Mouse (Mus musculus): Measurements from ENCODE around the gene Wdr20. TPM values are rescaled to one million over a fixed set of nuclear protein-coding genes. Genes with fewer than 3 reads are reported as not detected.

Wdr20 gene
- polyA plus RNA-seq, 1 experiment: 31.7 TPM

DNA sequence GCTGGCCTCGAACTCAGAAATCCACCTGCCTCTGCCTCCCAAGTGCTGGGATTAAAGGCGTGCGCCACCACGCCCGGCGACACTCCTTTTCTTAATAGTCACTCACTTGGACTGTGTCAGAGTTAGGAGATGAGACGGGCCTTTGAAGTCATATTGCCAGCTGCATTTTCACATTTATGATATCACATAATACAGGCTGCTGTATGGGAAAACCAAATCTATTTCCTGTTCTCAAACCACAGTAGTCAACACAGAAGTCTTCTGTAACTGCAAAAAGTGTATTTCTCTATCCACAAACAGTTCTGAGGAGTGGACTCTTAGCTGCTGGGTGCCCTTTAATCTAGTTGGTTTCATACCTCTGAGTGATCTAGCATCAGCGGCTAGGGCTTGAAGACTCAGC, 21.2 kb downstream of the Wdr20 start:
- peaks cover 20% of the 10 kb centered on the region for H3K4me1 ChIP-seq (replicated peaks; ENCODE audit: control insufficient read depth, insufficient read depth, low read length)
- TF ChIP-seq CTCF (IDR thresholded peaks at IDR 0.05; ENCODE audit: borderline replicate concordance, control insufficient read depth, extremely low read depth, insufficient read depth, low read length, poor library complexity) (no peak), POLR2A (IDR thresholded peaks at IDR 0.05; ENCODE audit: control insufficient read depth, extremely low read depth, insufficient read depth, low read length, poor library complexity) (no peak)
- peaks cover 6% of the 10 kb centered on the region for H3K36me3 ChIP-seq (ENCODE audit: control insufficient read depth, insufficient read depth, low read length)
- H3K27ac ChIP-seq (ENCODE audit: control insufficient read depth, insufficient read depth, low read length): peak overlapping the region; percentile 92
- no peak overlapping the region for H3K4me3 ChIP-seq (ENCODE audit: control insufficient read depth, insufficient read depth, low read length)
- H3K27me3 ChIP-seq (ENCODE audit: control insufficient read depth, insufficient read depth, low read length): no peaks in the 10 kb centered on the region
- WGBS: 6% methylated on average over 8 of the region's 8 CpGs
- DNase-seq: no peak

GRCm38 (mm10) chr12:110762321-110762720, 24.6 kb downstream of the Wdr20 start:
- Histone ChIP-seq H3K36me3 (ENCODE audit: control insufficient read depth, insufficient read depth, low read length) (no peaks in the 10 kb centered on the region), H3K4me3 (ENCODE audit: control insufficient read depth, insufficient read depth, low read length) (no peak overlapping the region), H3K27me3 (ENCODE audit: control insufficient read depth, insufficient read depth, low read length) (no peaks in the 10 kb centered on the region), H3K4me1 (replicated peaks; ENCODE audit: control insufficient read depth, insufficient read depth, low read length) (peaks cover 28% of the 10 kb centered on the region), H3K27ac (ENCODE audit: control insufficient read depth, insufficient read depth, low read length) (no peak overlapping the region)
- no peak for DNase-seq
- no peak for TF ChIP-seq POLR2A (IDR thresholded peaks at IDR 0.05; ENCODE audit: control insufficient read depth, extremely low read depth, insufficient read depth, low read length, poor library complexity)
- no peak for TF ChIP-seq CTCF (IDR thresholded peaks at IDR 0.05; ENCODE audit: borderline replicate concordance, control insufficient read depth, extremely low read depth, insufficient read depth, low read length, poor library complexity)
- 84% methylated on average over 2 of the region's 2 CpGs for WGBS

DNA sequence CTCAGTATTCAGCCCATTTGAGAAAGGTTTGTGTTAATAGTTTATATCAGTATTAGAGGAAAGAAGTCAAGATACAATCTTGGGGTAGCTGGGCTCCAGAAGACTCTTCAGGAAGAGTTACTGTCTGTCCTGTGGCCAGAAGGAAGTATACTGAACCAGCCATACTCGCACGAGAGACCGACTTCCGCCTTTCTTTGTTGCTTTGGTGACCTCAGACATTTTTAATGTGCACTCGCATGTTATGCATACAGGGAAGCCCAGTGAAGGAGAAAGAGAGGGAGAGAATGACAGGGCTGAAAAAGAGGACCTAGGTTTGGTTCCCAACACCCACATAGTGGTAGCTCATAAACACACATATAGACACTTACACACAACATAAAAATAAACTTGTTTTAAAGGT, 26.8 kb downstream of the Wdr20 start:
- H3K4me3 ChIP-seq (ENCODE audit: control insufficient read depth, insufficient read depth, low read length): no peak overlapping the region
- H3K27ac ChIP-seq (ENCODE audit: control insufficient read depth, insufficient read depth, low read length): no peak overlapping the region
- H3K36me3 ChIP-seq (ENCODE audit: control insufficient read depth, insufficient read depth, low read length): no peaks in the 10 kb centered on the region
- TF ChIP-seq CTCF (IDR thresholded peaks at IDR 0.05; ENCODE audit: borderline replicate concordance, control insufficient read depth, extremely low read depth, insufficient read depth, low read length, poor library complexity): no peak
- TF ChIP-seq POLR2A (IDR thresholded peaks at IDR 0.05; ENCODE audit: control insufficient read depth, extremely low read depth, insufficient read depth, low read length, poor library complexity): no peak
- H3K27me3 ChIP-seq (ENCODE audit: control insufficient read depth, insufficient read depth, low read length): no peaks in the 10 kb centered on the region
- DNase-seq: no peak
- 13% methylated on average over 5 of the region's 5 CpGs for WGBS
- peaks cover 19% of the 10 kb centered on the region for H3K4me1 ChIP-seq (replicated peaks; ENCODE audit: control insufficient read depth, insufficient read depth, low read length)

DNA sequence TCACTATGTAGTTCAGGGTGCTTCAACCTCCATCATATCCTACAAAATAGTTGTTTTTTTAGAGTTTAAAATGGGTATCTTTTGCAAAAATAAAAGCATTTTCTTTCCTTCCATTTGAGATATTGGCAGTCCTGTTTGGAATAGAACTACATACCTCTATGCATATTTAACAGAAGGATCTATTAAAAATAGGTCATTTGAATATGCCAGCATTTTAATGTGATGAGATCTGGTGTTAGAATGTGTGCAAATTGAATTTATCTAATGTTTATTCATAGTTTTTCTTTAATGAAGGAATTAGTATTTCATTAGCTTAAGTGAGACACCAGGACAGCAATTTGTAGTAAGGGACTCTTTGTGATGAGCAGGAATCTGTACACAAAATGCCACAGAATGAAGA, 30.8 kb downstream of the Wdr20 start:
- H3K4me3 ChIP-seq (ENCODE audit: control insufficient read depth, insufficient read depth, low read length): no peak overlapping the region
- H3K4me1 ChIP-seq (replicated peaks; ENCODE audit: control insufficient read depth, insufficient read depth, low read length): peaks cover 16% of the 10 kb centered on the region
- DNase-seq: no peak
- H3K27ac ChIP-seq (ENCODE audit: control insufficient read depth, insufficient read depth, low read length): no peak overlapping the region
- H3K27me3 ChIP-seq (ENCODE audit: control insufficient read depth, insufficient read depth, low read length): no peaks in the 10 kb centered on the region
- no peak for TF ChIP-seq POLR2A (IDR thresholded peaks at IDR 0.05; ENCODE audit: control insufficient read depth, extremely low read depth, insufficient read depth, low read length, poor library complexity)
- no peak for TF ChIP-seq CTCF (IDR thresholded peaks at IDR 0.05; ENCODE audit: borderline replicate concordance, control insufficient read depth, extremely low read depth, insufficient read depth, low read length, poor library complexity)
- no peaks in the 10 kb centered on the region for H3K36me3 ChIP-seq (ENCODE audit: control insufficient read depth, insufficient read depth, low read length)

- no peak overlapping the region for H3K4me3 ChIP-seq (ENCODE audit: control insufficient read depth, insufficient read depth, low read length)
- 84% methylated on average over 6 of the region's 6 CpGs for WGBS
- DNase-seq: no peak
- no peak overlapping the region for H3K27ac ChIP-seq (ENCODE audit: control insufficient read depth, insufficient read depth, low read length)
- no peak for TF ChIP-seq POLR2A (IDR thresholded peaks at IDR 0.05; ENCODE audit: control insufficient read depth, extremely low read depth, insufficient read depth, low read length, poor library complexity)
- TF ChIP-seq CTCF (IDR thresholded peaks at IDR 0.05; ENCODE audit: borderline replicate concordance, control insufficient read depth, extremely low read depth, insufficient read depth, low read length, poor library complexity): no peak
- no peaks in the 10 kb centered on the region for H3K36me3 ChIP-seq (ENCODE audit: control insufficient read depth, insufficient read depth, low read length)
- peaks cover 12% of the 10 kb centered on the region for H3K4me1 ChIP-seq (replicated peaks; ENCODE audit: control insufficient read depth, insufficient read depth, low read length)
- H3K27me3 ChIP-seq (ENCODE audit: control insufficient read depth, insufficient read depth, low read length): no peaks in the 10 kb centered on the region
These were observed 32.0 kb downstream of the Wdr20 start for GRCm38 (mm10) chr12:110769660-110770297.

GRCm38 (mm10) chr12:110770479-110771247, 32.9 kb downstream of the Wdr20 start:
- no peaks in the 10 kb centered on the region for H3K36me3 ChIP-seq (ENCODE audit: control insufficient read depth, insufficient read depth, low read length)
- 61% methylated on average over 10 of the region's 10 CpGs for WGBS
- no peak overlapping the region for H3K27ac ChIP-seq (ENCODE audit: control insufficient read depth, insufficient read depth, low read length)
- peak; percentile 31 for DNase-seq
- no peak overlapping the region for H3K4me3 ChIP-seq (ENCODE audit: control insufficient read depth, insufficient read depth, low read length)
- H3K27me3 ChIP-seq (ENCODE audit: control insufficient read depth, insufficient read depth, low read length): no peaks in the 10 kb centered on the region
- peaks cover 12% of the 10 kb centered on the region for H3K4me1 ChIP-seq (replicated peaks; ENCODE audit: control insufficient read depth, insufficient read depth, low read length)
- TF ChIP-seq POLR2A (IDR thresholded peaks at IDR 0.05; ENCODE audit: control insufficient read depth, extremely low read depth, insufficient read depth, low read length, poor library complexity): no peak
- no peak for TF ChIP-seq CTCF (IDR thresholded peaks at IDR 0.05; ENCODE audit: borderline replicate concordance, control insufficient read depth, extremely low read depth, insufficient read depth, low read length, poor library complexity)

Measured in thymus, adult 2 months (tissue).